Mouse (Mus musculus) natural killer cell, adult 2 months (primary cell): ENCODE results near the gene Cel.
"Not testable (repeated sequence)": the region's sequence is repeated elsewhere in the genome, so short reads cannot be mapped to it uniquely, and the experiment has no call there.

Source experiments
- DNase-seq, 2 experiments: peaks; one replicate each; pipeline ENCODE4 v3.0.0; 2022; ENCODE audit warnings: low spot score in 2 of 2

The Cel gene

DNA sequence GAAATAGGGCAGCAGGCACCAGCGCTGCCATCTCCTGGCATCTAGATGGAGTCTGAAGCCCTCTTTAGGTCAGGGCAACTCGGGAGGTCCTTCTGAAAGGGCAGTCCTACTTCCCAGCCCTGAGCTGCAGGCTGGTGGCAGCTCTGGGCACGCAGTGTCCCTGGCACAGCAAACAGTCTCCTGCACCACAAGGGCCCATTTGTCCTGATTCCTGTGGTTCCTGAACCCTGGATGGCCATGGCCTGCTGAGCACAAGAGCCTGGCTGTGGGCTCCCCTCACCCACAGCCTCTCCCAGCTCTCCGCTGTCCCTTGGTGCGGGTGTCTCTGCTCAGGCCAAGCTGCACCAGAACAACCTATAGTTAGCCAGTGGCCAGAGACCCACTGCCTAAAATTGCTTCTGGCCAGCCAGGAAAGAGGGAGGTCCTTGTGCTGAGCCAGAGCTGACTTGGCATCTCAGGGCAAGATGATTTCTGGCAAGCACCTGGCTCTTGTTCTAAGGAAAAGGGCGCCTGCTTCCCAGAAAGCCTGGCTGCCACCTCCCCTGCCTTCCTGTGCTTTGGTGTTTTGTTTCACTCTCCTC lies 41.5 kb downstream of the Cel start:
- DNase-seq, result no peak

GRCm38 (mm10) chr2:28520581-28520980 lies 42.6 kb downstream of the Cel start:
- DNase-seq, result no peak

- DNase-seq, result peak; percentile 70 to 73
Measured at GRCm38 (mm10) chr2:28518231-28518630, 45.0 kb downstream of the Cel start.

GRCm38 (mm10) chr2:28517206-28517909 lies 45.8 kb downstream of the Cel start:
- DNase-seq, result peak; percentile 90 to 91

DNA sequence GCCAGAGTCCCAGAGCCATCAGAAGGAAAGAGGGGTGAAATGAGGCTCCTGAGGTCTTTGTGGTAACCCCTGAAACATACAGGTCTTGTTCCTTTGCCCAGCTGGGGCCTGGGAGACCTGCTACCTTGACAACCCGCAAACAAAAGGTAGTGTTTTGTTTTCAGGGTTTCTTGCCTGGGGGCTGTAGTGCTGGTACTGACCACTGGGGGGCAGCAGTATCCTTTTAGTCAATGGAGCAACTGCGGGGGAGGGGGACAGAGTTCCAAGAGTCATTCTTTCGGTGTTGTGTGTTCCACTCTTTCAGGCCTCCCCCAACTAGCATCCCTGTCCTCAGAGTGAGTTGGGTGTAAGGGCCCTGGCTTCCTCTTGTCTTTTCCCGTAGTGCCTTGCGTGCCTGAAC lies 48.7 kb downstream of the Cel start:
- DNase-seq, result peak; percentile 91 to 95

DNA sequence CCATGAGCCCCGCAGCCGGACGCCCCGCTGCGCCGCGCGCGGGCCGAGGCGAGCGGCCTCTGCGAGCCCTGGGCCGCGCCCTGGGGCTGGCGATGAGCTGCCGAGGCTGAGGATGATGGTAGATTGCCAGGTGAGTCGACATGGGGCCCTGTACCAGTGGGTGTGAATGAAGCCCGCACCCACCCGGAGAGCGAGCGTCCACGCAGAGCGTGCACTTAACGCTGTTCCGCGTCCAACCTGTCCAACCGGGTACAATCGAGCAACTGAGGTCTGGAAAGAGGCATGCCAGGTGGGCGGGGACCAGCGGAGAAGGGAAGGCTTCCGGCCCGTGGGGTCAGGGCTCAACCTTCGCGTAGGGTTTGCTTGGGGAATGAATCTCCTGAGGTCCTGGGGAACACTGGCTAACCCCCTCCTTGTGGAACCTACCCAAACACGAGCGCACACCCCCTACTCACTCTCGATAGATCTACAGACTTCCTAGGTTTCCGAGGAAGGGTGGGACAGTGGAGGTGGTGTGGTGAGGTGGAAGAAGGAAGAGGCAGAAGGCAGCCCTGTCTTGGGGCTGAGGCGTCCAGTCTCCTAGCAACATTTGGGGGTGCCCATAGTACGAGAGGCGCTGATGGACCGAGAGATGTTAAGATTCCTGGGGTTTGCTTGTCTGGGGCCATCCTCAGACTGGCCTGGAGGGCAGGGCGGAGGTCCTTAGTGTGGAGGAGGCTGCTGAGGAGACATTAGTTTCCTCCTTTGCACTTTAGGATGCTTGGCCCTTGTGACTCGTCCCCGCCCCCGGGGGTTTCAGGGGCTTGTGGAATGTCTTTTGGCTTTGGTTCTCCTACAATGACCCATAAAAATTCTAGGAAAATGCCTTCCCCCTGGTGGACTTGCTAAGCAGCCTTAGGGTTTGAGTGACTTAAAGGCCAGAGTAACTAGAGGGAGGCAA lies 49.5 kb downstream of the Cel start:
- peak in 1 of 2 experiments; percentile 26 for DNase-seq

DNA sequence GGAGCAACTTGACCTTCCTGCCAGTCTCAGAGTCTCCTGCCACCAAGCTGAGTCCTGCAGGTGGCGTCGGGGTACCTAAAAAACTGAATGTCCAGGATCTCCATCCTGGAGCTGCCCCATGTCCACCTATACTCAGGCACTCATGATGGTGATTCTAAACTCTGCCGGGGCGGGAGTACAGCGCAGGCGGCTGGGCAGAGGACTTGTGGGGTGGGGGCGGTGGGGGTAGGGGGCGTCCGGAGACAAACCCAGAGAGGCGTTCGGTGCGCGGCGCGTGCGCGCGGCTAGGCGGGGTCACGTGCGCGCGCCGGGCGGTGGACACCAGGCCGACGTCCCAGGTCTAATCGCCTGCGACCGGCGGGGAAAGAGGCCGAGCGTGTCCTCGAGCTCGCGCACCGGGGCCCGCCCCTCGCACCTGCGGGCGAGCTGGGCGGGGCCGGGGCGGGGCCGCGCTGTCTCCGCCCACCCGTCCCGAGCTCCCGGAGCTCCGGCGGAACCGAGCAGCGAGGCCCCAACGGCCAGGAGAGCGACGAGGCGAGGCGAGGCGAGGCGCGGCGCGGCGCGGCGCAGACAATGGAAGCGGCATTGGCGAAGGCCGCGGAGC lies 50.3 kb downstream of the Cel start, which contains the start of gene Ralgds:
Ralgds (plus strand) TSS at position 328 of the 604 bp plus-strand sequence.
- DNase-seq, result peak in 1 of 2 experiments; percentile 43

DNA sequence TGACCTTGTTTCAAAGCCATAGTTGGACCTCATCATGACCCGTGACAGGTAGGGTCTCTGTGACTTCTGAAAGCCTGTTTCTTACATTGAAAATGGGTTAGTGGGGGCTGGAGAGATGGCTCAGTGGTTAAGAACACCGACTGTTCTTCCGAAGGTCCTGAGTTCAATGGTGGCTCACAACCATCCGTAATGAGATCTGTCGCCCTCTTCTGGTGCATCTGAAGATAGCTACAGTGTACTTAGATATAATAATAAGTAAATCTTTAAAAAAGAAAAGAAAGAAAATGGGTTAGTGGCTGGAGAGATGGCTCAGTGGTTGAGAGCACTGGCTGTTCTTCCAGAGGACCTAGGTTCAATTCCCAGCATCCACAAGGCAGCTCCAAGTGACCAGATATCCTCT lies 51.6 kb downstream of the Cel start:
- not testable (repeated sequence) for DNase-seq

DNA sequence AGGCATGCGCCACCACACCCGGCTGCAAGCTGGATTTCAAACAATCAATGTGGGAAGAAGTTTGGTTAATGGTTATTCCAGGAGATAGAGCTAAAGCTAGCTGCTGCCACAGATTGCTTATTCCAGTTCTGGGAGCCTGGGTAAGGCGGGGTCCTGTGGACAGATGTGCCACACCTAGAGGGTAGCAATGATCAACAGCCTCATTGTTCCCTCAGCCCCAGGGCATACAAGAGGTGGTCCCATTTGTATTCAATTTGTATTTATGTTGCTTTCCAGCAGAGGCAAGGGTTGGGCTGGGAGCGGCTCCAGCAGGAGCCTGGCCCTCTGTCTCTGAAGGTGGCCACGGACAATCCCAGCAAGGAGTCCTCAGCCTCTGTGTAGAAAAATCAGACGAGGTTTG lies 56.9 kb downstream of the Cel start:
- DNase-seq, result no peak

DNA sequence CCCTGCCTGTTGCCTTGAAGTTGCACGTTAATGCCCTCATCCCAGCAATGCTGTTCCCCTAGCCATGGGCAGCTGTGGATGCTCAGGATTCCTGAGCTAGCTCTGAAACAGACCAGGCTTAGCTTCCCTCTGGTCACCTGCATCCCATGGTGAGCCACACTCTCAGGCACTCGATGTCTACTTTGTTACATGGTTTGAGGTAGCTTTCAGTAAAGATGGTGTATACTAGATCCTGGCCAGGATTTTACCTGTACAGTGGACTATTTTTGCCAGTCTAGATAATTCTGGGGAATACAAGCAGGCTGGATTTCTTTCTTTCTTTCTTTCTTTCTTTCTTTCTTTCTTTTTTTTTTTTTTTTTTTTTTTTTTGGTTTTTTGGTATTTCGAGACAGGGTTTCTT lies 57.4 kb downstream of the Cel start, which contains the start of gene Gm10134:
Gm10134 (plus strand) TSS at position 301 of the 400 bp plus-strand sequence.
- no peak for DNase-seq
